Mouse (Mus musculus) layer of hippocampus, adult 2 months (tissue): ENCODE measurements around the gene Mindy2. TPM values are rescaled to one million over a fixed set of nuclear protein-coding genes. Genes with fewer than 3 reads are reported as not detected.
"Not testable (repeated sequence)": the region's sequence is repeated elsewhere in the genome, so short reads cannot be mapped to it uniquely, and the experiment has no call there.

Experiments
- DNase-seq, 2 experiments: peaks; one replicate each; pipeline ENCODE4 v3.0.0; 2022; ENCODE audit warnings: low spot score in 2 of 2
- H3K27ac ChIP-seq: fragments of 200-600 bp; 2 replicates; pipeline ENCODE4 v1.8.1; 2022
- H3K4me3 ChIP-seq: fragments of 200-600 bp; 2 replicates; pipeline ENCODE4 v1.8.1; 2022; ENCODE audit warnings: mild to moderate bottlenecking
- CTCF ChIP-seq: fragments of 200-600 bp; conservative IDR thresholded peaks from 2 replicates; pipeline ENCODE4 v1.8.1; 2022; ENCODE audit warnings: antibody characterized with exemption, mild to moderate bottlenecking, moderate library complexity
- total RNA-seq, 2 experiments: library from RNA; stranded (reverse); gene quantifications; 2 replicates each; pipeline ENCODE4 v1.2.3; 2021

Mindy2 gene
- total RNA-seq, 2 experiments from 2014 or later: 30.4 to 33.3 TPM

DNA sequence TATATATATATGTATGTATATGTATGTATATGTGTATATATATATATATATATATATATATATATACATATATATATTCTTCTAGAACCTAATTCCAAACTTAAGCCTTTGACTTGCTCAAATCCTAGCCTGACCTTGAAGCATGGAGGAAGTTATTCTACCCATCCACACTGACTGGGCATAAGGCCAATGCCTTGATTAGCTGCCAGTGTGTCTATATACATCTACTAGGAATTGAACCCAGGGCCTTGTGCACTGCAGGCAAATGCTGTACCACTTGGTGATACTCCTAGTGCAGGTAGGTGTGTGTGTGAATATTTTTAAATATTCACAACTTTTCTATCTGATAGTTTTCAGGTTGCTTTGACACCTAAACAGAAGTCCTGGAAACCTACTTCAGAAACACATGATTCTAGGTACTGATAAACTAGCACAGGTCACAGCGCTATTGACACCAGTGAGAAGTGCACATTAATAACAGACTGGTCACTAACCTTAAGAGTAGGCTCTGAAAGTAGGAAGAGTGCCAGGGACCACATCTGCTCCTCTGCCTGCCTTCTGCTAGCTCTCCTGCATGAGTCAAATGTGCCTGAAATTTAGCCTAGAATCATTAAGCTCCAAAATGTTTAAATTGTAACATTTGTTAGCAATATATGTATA lies 54.7 kb downstream of the Mindy2 start:
- peak overlapping the region; percentile 52 for H3K27ac ChIP-seq
- TF ChIP-seq CTCF: no peak
- no peak for DNase-seq
- H3K4me3 ChIP-seq: no peak overlapping the region

DNA sequence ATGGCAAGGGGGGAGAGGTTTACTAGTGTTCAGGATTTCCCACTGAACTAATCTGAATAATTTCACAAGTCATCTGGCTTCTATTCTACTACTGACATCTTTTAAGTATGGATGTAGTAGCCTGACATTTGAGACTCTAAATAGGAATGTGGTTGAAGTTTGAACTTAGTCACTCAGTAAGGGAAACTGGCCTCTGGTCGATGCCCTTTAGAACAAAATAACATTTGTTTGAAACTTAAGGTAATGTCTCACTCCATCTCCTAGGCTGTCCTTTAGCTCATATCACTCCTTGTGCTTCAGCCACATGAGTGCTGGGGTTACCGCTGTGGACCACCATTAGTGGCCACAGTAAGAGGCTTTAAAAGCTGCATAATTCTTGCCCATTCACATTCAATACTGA lies 58.7 kb downstream of the Mindy2 start:
- Histone ChIP-seq H3K27ac (no peak overlapping the region), H3K4me3 (no peak overlapping the region)
- TF ChIP-seq CTCF: no peak
- no peak for DNase-seq

DNA sequence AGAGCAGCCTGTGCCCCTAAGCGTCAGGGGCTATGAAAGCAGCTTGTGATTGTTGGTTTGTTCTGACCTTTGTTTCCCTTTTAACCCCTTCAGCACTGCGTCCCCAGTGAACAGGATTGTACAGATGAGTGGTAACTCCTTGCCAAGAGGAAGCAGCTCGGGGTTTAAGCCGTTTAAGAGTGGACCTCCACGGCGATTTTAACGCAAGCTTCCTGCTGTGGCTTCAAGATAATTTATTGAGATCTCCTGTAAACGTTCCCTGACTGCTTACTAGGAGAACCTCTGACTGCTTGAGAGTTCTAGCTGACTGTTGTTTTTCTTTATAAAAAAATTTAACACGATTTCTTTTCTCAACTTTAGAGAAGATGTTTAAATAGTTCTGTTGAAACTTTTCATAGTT lies 65.5 kb downstream of the Mindy2 start:
- TF ChIP-seq CTCF: no peak
- no peak for DNase-seq
- H3K27ac ChIP-seq: peak overlapping the region; percentile 61
- H3K4me3 ChIP-seq: no peak overlapping the region

DNA sequence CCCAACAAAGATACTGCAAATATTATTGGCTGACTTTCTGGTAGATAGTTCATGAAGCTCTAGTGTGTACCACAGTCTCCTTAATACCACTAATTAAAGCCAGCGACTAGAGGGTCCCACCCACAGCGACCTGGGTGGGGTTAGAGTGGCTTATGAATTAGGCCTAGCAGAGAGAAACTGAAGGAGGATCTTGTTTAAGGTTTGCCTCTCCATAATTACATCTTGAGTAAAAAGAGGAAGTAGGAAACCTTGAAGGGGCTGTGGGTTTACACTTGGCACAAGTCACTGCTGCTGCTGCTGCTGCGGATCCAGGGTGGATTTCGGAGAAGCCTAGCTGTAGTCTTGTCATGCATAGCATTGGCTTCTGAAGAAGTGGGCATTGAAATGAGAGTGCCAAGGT lies 66.2 kb downstream of the Mindy2 start:
- no peak for TF ChIP-seq CTCF
- Histone ChIP-seq H3K4me3 (no peak overlapping the region), H3K27ac (no peak overlapping the region; the same call in 1 of the 2 replicates)
- DNase-seq: no peak

DNA sequence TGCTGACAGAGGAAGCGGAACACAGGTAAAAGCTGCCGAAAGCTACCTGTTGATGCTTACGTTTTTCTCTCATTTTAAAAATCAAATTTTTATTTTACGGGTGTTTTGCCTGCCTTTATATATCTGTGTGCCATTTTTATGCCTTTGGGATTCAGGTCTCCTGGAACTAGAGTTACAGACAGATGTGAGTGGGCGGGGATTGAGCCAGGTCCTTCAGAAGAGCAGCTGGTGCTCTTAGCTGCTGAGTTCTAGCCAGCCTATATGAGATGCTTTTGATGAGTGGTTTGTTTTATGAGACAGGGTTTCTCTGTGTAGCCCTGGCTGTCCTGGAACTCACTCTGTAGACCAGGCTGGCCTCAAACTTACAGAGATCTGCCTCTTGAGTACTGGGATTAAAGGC lies 69.8 kb downstream of the Mindy2 start:
- peak in 1 of 2 experiments; percentile 35 for DNase-seq
- Histone ChIP-seq H3K27ac (peak overlapping the region; percentile 51), H3K4me3 (no peak overlapping the region)
- no peak for TF ChIP-seq CTCF

DNA sequence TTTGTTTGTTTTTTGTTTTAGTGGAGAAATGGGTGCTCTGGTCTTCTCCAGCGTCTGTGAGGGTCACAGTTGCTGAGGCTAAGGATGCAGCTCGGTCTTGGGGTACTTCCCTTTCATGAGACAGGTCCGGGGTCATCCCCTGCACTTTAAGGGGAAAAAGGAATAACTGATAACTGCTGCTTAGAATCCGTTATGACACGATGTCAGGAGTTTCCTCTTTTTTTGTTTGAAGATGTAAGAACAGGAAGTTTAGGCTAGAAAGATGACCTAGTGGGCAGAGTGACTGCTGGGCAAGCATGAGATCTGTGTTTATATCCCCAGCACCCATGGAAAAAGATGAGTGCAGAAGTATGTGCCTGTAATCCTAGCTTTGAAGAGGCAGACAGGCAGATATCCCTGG lies 71.8 kb downstream of the Mindy2 start:
- no peak for TF ChIP-seq CTCF
- Histone ChIP-seq H3K27ac (no peak overlapping the region), H3K4me3 (no peak overlapping the region)
- no peak for DNase-seq

DNA sequence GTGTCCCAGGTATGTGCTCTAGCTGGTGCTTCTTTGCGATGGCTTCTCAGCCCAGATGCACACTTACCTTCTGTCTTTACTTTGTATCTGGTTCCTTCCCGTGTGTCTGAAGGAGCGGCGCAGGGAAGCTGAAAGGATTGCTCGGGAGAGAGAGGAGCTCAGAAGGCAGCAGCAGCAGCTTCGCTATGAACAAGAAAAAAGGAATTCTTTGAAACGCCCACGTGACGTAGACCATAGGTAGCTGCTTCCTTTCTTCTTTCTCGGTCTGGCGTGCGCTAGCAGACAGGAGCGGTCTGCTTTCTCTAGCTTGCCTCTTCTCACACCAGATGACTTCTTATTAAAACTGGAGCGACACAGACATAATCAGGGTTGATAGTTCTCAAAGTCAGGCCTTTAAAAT lies 72.3 kb downstream of the Mindy2 start:
- no peak overlapping the region for H3K27ac ChIP-seq
- TF ChIP-seq CTCF: no peak
- no peak overlapping the region for H3K4me3 ChIP-seq
- no peak for DNase-seq

DNA sequence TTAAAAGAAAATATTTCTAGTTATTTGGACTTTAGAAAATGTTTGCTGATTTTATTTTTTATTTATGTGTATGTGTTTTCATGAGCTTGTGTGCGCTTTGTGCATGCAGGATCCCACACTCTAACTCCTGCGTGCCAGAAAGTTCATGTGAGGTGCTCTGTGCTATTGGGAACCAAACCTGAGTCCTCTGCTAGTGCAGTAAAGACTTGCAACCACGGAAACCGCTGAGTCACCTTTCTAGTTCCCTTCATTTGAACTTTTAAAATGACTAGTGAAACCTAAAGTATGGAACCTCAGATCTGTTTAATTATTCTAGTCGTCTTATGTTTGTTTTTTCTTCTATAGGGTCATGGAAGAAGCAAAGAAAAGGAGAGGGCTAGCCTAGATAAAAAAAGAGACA lies 76.0 kb downstream of the Mindy2 start:
- DNase-seq: no peak

DNA sequence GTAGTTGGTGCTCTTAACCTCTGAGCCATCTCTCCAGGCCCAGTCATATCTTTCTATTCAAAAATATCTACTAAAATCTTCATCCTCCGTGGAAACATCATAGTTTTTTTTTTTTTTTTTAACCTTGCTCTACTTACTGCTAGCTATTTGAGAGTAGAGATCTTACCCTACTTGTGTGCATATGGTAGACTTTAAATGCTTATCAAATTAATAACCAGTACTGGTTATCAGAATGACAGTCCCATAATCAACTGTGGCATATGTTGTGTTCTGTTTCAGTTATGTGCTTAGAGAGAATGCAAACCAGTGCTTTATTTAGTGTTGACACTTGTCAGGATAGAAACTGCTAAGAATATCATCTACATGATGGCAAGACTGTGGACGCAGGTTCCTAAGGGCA lies 78.9 kb downstream of the Mindy2 start:
- TF ChIP-seq CTCF: no peak

More for the DNA sequence above, 76.0 kb downstream of the Mindy2 start:
- H3K4me3 ChIP-seq: no peak overlapping the region
- no peak for TF ChIP-seq CTCF
- H3K27ac ChIP-seq: no peak overlapping the region

DNA sequence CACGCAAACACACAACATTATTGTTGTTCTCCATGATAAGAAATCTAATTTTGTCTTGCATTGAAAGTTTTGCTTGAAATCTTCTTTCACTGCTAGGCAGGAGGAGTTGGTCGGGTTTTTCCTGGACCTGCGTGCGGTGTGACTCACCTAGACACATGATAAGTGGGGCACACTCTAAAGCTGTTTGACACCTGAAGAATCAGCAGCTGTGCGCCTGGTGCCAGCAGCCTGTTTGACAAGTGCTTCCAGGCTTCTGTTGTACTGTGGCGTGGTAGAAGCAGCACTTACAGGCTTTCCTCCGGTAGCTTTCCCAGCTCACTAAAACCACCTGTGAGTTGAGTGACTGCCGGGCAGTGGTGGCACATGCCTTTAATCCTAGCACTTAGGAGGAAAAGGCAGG lies 86.6 kb downstream of the Mindy2 start:
- TF ChIP-seq CTCF: no peak
- DNase-seq: no peak
- no peak overlapping the region for H3K4me3 ChIP-seq
- no peak overlapping the region for H3K27ac ChIP-seq

More for the DNA sequence above, 78.9 kb downstream of the Mindy2 start:
- no peak overlapping the region for H3K27ac ChIP-seq
- H3K4me3 ChIP-seq: no peak overlapping the region
- no peak for DNase-seq

DNA sequence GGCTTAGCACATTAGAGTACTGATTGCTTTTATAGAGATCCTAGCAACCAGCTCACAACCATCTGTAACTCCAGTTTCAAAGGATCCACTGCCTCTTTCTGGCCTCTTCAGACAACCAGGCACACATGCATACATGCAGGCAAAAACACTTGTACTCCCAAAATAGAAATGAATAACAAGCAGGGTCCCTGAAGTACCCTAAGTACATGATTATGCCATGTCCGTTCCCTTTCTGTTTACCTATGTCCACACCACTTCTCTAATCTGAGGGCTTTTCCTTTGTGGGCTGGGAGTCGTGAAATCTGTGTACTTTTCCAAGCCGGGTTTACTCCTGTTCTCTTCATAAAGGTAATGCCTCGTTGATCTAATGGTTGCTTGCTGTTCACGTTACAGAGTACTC lies 89.3 kb downstream of the Mindy2 start:
- DNase-seq: no peak
- no peak for TF ChIP-seq CTCF
- Histone ChIP-seq H3K27ac (peak overlapping the region; percentile 52), H3K4me3 (no peak overlapping the region)

DNA sequence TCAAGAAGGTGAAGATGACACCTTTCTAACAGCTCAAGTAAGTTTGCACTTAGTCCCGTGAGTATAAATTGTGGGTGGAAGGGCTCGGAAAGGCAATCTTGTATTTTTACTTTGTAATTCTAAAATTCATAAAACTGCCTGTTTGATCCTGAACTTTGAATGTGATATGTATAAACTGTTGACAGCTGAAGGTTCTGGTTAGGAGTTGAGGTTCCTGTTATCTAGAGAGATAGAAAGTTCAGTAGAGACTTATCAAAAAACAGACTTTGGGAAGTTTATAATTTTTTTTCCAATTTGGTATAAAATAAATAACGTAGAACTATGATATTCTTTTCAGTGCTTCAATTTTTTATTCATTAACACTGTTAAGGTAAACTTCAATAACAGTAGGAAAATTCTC lies 94.1 kb downstream of the Mindy2 start:
- DNase-seq: no peak
- Histone ChIP-seq H3K4me3 (no peak overlapping the region), H3K27ac (no peak overlapping the region)
- TF ChIP-seq CTCF: no peak

DNA sequence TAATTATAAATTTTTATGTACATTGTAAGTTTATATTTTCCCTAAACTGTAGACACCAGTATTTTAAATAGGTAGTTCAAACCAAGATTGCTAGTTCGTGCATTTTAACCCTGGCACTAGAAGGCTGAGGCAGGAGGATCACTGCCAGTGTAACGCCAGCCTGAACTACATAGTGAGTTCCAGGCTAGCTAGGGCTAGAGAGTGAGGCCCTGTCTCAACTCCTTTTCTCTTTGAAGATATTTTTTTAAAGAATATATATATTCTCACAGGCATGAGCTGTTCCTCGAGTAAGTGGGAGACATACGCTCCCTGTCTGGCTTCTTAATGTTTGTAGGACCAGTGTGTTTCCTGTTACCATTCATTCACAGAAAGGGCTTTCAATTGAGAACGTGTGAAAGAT lies 100.2 kb downstream of the Mindy2 start:
- Histone ChIP-seq H3K27ac (no peak overlapping the region), H3K4me3 (no peak overlapping the region)
- no peak for DNase-seq
- no peak for TF ChIP-seq CTCF

DNA sequence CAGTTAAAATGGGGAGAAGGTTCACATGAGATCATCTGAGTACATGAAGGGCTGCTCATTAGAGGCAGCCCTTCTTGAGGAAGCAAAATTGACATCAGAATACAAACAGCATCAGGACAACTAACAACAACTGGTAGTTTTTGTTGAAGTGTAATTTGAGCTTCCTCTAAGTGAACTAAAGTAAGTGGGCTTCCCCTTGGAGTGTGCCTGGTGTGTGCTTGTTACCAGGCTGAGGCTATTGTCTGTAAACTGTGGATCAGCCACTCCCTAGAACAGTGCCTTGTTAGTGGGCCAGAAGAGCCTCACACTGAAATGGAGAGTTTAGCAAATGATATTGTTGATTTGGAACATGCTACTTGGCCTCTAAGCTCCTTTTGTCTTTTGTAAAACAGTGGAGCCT lies 101.5 kb downstream of the Mindy2 start:
- no peak for TF ChIP-seq CTCF
- no peak overlapping the region for H3K27ac ChIP-seq
- H3K4me3 ChIP-seq: no peak overlapping the region
- no peak for DNase-seq

DNA sequence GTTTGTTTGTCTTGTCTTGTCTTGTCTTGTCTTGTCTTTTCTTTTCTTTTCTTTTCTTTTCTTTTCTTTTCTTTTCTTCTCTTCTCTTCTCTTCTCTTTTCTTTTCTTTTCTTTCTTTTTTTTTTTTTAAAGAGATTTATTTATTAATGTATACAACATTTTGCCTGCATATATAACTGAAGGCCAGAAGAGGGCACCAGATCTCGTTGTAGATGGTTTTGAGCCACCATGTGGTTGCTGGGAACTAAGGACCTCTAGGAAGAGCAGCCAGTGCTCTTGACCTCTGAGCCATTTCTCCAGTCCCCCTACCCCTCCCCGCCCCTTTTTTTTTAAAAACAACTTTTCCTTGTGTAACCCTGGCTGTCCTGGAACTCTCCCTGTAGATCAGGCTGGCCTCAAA lies 104.7 kb downstream of the Mindy2 start:
- H3K27ac ChIP-seq, DNase-seq, H3K4me3 ChIP-seq: not testable (repeated sequence)
- TF ChIP-seq CTCF: peak; percentile 29
